Mouse (Mus musculus): Measurements from ENCODE around the gene Pum2. TPM values are rescaled to one million over a fixed set of nuclear protein-coding genes. Genes with fewer than 3 reads are reported as not detected.

Gene Pum2
- polyA plus RNA-seq, 1 experiment from 2014 or later: 64.2 TPM

DNA sequence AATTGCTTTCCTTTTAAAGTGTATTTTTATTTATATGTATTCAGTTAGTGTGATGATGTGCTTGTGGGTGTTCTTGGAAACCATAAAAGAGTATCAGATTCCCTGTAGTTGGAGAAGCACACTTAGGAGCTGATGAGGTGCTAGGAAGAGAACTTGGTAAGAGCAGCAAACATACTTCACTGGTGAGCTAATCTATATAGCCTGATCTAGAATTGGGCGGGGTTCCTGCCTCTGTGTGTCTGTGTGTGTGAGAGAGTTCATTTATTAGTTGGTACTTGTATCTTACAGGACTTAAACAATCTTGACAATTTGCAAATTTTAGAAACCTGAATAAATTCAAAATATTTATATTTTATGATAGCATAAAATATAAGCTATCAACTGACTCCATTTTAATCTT, 42.2 kb downstream of the Pum2 start:
- WGBS: 74% methylated on average over 1 of the region's 1 CpGs
- ATAC-seq (ENCODE audit: insufficient read depth): no peak
- Histone ChIP-seq H3K9ac (no peak overlapping the region), H3K36me3 (ENCODE audit: insufficient read depth) (peaks cover 35% of the 10 kb centered on the region), H3K4me2 (no peak overlapping the region), H3K4me1 (ENCODE audit: insufficient read depth) (no peaks in the 10 kb centered on the region), H3K27me3 (ENCODE audit: insufficient read depth, low read length) (no peaks in the 10 kb centered on the region), H3K27ac (ENCODE audit: low read depth) (no peak overlapping the region), H3K4me3 (ENCODE audit: low read depth, low read length) (no peak overlapping the region), H3K9me3 (ENCODE audit: low read depth, low read length) (no peaks in the 10 kb centered on the region)
- no peak for TF ChIP-seq CTCF (IDR thresholded peaks at IDR 0.05; ENCODE audit: low read depth)
- DNase-seq: peak; percentile 11

DNA sequence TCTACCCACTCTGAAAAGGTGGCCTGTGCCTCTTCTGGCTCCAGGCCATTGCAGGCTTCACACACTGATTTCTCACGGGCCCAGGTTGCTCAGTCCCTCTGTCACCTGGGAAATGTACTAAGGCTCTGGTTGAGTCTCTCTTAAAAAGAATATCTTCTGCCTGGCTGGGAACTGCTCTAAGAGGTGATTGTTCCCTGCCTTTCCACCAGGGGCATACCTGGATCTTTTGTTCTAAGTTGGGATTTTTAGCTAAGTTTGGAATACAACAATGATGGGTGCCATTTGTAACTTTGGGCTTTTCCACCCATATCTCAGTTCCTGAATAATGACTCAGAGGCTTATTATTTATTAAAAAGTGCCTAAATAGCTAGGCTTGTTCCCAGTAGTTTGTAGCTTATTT, 53.0 kb downstream of the Pum2 start:
- Histone ChIP-seq H3K4me1 (ENCODE audit: insufficient read depth) (no peaks in the 10 kb centered on the region), H3K27me3 (ENCODE audit: insufficient read depth, low read length) (no peaks in the 10 kb centered on the region), H3K4me3 (ENCODE audit: low read depth, low read length) (no peak overlapping the region), H3K4me2 (no peak overlapping the region), H3K27ac (ENCODE audit: low read depth) (no peak overlapping the region), H3K9me3 (ENCODE audit: low read depth, low read length) (no peaks in the 10 kb centered on the region), H3K36me3 (ENCODE audit: insufficient read depth) (peaks cover 67% of the 10 kb centered on the region), H3K9ac (no peak overlapping the region)
- TF ChIP-seq CTCF (IDR thresholded peaks at IDR 0.05; ENCODE audit: low read depth): peak; percentile 25; the same call in 1 of the 2 replicates
- WGBS: 63% methylated on average over 1 of the region's 1 CpGs
- DNase-seq: no peak
- no peak for ATAC-seq (ENCODE audit: insufficient read depth)

DNA sequence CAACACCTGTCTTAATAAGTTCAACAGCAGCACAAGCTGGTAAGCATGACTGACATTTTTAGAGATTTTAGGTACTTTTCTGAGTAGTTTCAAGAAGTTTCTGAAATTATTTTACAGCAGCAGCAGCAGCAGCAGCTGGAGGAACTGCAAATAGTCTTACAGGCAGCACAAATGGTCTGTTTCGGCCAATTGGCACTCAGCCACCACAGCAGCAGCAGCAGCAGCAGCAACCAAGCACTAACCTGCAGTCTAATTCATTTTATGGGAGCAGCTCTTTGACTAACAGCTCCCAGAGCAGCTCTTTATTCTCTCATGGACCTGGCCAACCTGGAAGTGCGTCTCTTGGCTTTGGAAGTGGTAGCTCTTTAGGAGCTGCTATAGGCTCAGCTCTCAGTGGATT, 54.8 kb downstream of the Pum2 start:
- Histone ChIP-seq H3K4me1 (ENCODE audit: insufficient read depth) (no peaks in the 10 kb centered on the region), H3K27ac (ENCODE audit: low read depth) (no peak overlapping the region), H3K4me2 (no peak overlapping the region), H3K9me3 (ENCODE audit: low read depth, low read length) (no peaks in the 10 kb centered on the region), H3K4me3 (ENCODE audit: low read depth, low read length) (no peak overlapping the region), H3K9ac (no peak overlapping the region), H3K27me3 (ENCODE audit: insufficient read depth, low read length) (no peaks in the 10 kb centered on the region), H3K36me3 (ENCODE audit: insufficient read depth) (peaks cover 57% of the 10 kb centered on the region)
- DNase-seq: peak; percentile 40
- TF ChIP-seq CTCF (IDR thresholded peaks at IDR 0.05; ENCODE audit: low read depth): no peak
- no peak for ATAC-seq (ENCODE audit: insufficient read depth)
- 80% methylated on average over 2 of the region's 2 CpGs for WGBS

DNA sequence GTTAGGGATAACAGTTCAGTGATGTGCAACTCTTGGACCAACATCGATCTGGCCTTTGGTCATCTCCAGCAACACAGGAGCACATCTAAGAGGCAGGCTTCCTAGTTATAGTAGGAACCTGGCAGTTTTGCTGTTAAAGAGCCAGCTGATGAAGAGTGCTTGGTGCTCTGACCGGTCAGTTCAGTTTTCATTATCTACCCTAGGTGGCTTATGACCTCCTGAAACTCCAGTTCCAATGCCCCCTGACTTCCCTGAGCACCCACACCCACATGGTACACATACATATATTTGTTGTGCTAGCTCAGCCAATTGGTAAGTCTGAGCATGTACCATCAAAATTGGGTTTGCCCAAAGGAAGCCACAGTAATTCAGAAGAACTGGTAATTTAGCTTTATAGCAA, 79.7 kb downstream of the Pum2 start:
- DNase-seq: no peak
- no peak overlapping the region for H3K9ac ChIP-seq
- no peak overlapping the region for H3K4me2 ChIP-seq
- no peaks in the 10 kb centered on the region for H3K4me1 ChIP-seq (ENCODE audit: insufficient read depth)
- H3K9me3 ChIP-seq (ENCODE audit: low read depth, low read length): no peaks in the 10 kb centered on the region
- H3K36me3 ChIP-seq (ENCODE audit: insufficient read depth): peaks cover 52% of the 10 kb centered on the region
- WGBS: 90% methylated on average over 2 of the region's 2 CpGs
- no peak for TF ChIP-seq CTCF (IDR thresholded peaks at IDR 0.05; ENCODE audit: low read depth)
- no peak overlapping the region for H3K27ac ChIP-seq (ENCODE audit: low read depth)
- no peak overlapping the region for H3K4me3 ChIP-seq (ENCODE audit: low read depth, low read length)
- ATAC-seq (ENCODE audit: insufficient read depth): no peak
- H3K27me3 ChIP-seq (ENCODE audit: insufficient read depth, low read length): no peaks in the 10 kb centered on the region

DNA sequence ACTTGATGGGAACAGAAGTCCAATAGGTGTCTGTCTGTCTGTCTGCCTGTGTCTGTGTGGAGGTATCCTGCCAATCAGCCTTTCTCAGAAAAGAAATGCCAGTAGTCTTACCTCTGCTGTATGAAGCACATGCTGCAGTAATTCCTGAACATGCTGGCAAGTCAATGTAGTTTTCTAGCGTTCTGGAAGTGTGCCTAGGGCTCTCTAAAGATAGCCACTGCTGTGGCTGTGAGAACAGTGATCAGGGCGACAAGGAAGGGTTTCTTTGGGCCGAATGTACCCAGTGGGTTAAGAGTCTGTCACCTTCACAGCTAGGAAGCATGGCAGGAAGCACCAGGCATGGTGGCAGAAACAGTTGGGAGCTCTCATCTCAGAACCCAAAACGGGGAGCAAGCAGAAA, 80.2 kb downstream of the Pum2 start:
- H3K9me3 ChIP-seq (ENCODE audit: low read depth, low read length): no peaks in the 10 kb centered on the region
- DNase-seq (no peak), ATAC-seq (ENCODE audit: insufficient read depth) (no peak)
- H3K9ac ChIP-seq: no peak overlapping the region
- no peak overlapping the region for H3K4me3 ChIP-seq (ENCODE audit: low read depth, low read length)
- H3K4me2 ChIP-seq: no peak overlapping the region
- WGBS: 73% methylated on average over 4 of the region's 4 CpGs
- H3K36me3 ChIP-seq (ENCODE audit: insufficient read depth): peaks cover 48% of the 10 kb centered on the region
- no peak overlapping the region for H3K27ac ChIP-seq (ENCODE audit: low read depth)
- TF ChIP-seq CTCF (IDR thresholded peaks at IDR 0.05; ENCODE audit: low read depth): no peak
- no peaks in the 10 kb centered on the region for H3K27me3 ChIP-seq (ENCODE audit: insufficient read depth, low read length)
- H3K4me1 ChIP-seq (ENCODE audit: insufficient read depth): no peaks in the 10 kb centered on the region

DNA sequence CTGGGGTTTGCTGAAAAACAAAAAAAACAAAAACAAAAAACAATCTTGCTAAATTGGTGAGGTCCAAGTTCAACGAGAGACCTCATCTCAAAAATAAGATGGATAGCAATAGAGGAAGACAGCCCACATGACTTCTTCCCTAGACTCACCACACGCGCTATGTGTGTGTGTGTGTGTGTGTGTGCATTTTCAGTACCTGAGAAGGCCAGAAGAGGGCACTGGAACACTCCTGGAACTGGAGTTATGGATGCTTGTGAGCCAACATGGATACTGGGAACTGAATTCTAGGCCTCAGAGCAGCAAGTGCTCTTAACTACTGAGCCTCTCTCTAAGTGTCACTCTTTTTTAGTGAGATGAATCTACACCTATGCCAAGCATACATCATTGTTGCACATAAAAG, 84.1 kb downstream of the Pum2 start:
- no peak for ATAC-seq (ENCODE audit: insufficient read depth)
- Histone ChIP-seq H3K27ac (ENCODE audit: low read depth) (no peak overlapping the region), H3K9me3 (ENCODE audit: low read depth, low read length) (no peaks in the 10 kb centered on the region), H3K9ac (no peak overlapping the region), H3K36me3 (ENCODE audit: insufficient read depth) (peaks cover 19% of the 10 kb centered on the region), H3K4me1 (ENCODE audit: insufficient read depth) (no peaks in the 10 kb centered on the region), H3K4me2 (no peak overlapping the region), H3K4me3 (ENCODE audit: low read depth, low read length) (no peak overlapping the region), H3K27me3 (ENCODE audit: insufficient read depth, low read length) (no peaks in the 10 kb centered on the region)
- DNase-seq: no peak
- TF ChIP-seq CTCF (IDR thresholded peaks at IDR 0.05; ENCODE audit: low read depth): peak; percentile 41
- 90% methylated on average over 3 of the region's 3 CpGs for whole genome bisulfite sequencing

DNA sequence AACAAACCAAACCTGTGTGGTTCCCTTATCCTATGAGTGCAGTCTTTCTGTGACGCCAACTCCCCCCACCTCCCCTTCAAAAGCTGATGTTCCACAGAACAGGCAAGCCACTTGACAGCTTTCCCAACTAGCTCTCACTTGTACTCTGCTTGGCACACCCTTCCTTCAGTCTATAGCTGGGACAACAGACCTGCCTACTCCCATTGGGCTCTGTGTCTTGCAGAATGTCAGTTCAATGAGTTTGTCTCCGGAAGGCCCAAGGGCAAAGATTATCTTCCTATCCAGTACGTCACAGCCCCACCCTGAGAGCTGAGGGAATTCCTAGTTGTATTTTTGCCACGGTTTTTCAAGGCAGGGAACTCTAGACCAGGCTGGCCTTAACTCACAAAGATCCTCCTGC, 85.2 kb downstream of the Pum2 start:
- peaks cover 9% of the 10 kb centered on the region for H3K36me3 ChIP-seq (ENCODE audit: insufficient read depth)
- no peaks in the 10 kb centered on the region for H3K4me1 ChIP-seq (ENCODE audit: insufficient read depth)
- no peaks in the 10 kb centered on the region for H3K9me3 ChIP-seq (ENCODE audit: low read depth, low read length)
- H3K27ac ChIP-seq (ENCODE audit: low read depth): no peak overlapping the region
- no peak overlapping the region for H3K9ac ChIP-seq
- H3K4me2 ChIP-seq: no peak overlapping the region
- WGBS: 73% methylated on average over 4 of the region's 4 CpGs
- DNase-seq: no peak
- no peak overlapping the region for H3K4me3 ChIP-seq (ENCODE audit: low read depth, low read length)
- no peak for TF ChIP-seq CTCF (IDR thresholded peaks at IDR 0.05; ENCODE audit: low read depth)
- ATAC-seq (ENCODE audit: insufficient read depth): no peak
- no peaks in the 10 kb centered on the region for H3K27me3 ChIP-seq (ENCODE audit: insufficient read depth, low read length)

DNA sequence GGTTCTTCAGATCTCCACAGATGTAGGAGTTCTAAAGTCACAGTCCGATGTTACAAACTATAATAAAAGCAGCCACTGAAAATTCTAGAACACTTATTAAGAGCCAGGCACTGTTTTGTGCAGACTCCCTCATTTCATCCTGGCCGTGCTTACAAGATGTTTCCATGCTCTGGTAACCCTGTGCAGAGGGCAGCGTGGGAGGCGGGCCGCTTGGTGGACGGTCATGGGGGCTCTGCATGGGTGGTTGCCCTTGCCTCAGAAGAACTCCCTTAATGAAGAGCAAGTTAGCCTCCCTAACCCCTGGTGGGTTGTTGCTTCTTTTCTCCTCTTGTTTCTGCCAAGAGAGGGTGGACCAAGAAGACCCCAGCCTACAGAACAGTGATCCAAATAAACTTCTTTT, 85.8 kb downstream of the Pum2 start:
- WGBS: 92% methylated on average over 6 of the region's 6 CpGs
- no peak for DNase-seq
- no peak for TF ChIP-seq CTCF (IDR thresholded peaks at IDR 0.05; ENCODE audit: low read depth)
- Histone ChIP-seq H3K4me2 (no peak overlapping the region), H3K36me3 (ENCODE audit: insufficient read depth) (peaks cover 3% of the 10 kb centered on the region; the same call in 1 of the 2 replicates), H3K27me3 (ENCODE audit: insufficient read depth, low read length) (no peaks in the 10 kb centered on the region), H3K4me3 (ENCODE audit: low read depth, low read length) (no peak overlapping the region), H3K9me3 (ENCODE audit: low read depth, low read length) (no peaks in the 10 kb centered on the region), H3K4me1 (ENCODE audit: insufficient read depth) (no peaks in the 10 kb centered on the region), H3K9ac (no peak overlapping the region), H3K27ac (ENCODE audit: low read depth) (no peak overlapping the region)
- no peak for ATAC-seq (ENCODE audit: insufficient read depth)

All from lung, embryonic 14.5 days (tissue).